Mouse (Mus musculus): ENCODE measurements around the gene Gstm5. TPM values are rescaled to one million over a fixed set of nuclear protein-coding genes. Genes with fewer than 3 reads are reported as not detected.

Gene Gstm5
- polyA plus RNA-seq (2015; fragmentation: Nextera tagmentation; extraction: Ambion mirVana) = 222 and 225 TPM in 2 replicates

- H3K9me3 ChIP-seq (replicated peaks) = no peaks in the 10 kb centered on the region
- H3K27me3 ChIP-seq = no peaks in the 10 kb centered on the region
- peaks cover 26% of the 10 kb centered on the region for H3K36me3 ChIP-seq (ENCODE audit: poor library complexity, severe bottlenecking)
- H3K9ac ChIP-seq = peak within 1 kb of the TSS; percentile 76
- no peak within 1 kb of the TSS; the same call in 1 of the 2 replicates for H3K27ac ChIP-seq
- H3K4me2 ChIP-seq = peak within 1 kb of the TSS; percentile 70
- peak; percentile 94 for ATAC-seq
- H3K4me3 ChIP-seq = peak within 1 kb of the TSS; percentile 69
- 6% methylated on average over 40 of the region's 40 CpGs for WGBS
- peaks cover 12% of the 10 kb centered on the region for H3K4me1 ChIP-seq
Measured at GRCm38 (mm10) chr3:107895720-107896569, at the start of gene Gstm5. TSS of gene Gstm5 (plus strand) at chr3:107895821.

GRCm38 (mm10) chr3:107846175-107846574, 49.4 kb upstream of the Gstm5 start:
- Histone ChIP-seq H3K9ac (no peak overlapping the region), H3K27ac (no peak overlapping the region), H3K36me3 (ENCODE audit: poor library complexity, severe bottlenecking) (no peaks in the 10 kb centered on the region), H3K4me3 (no peak overlapping the region), H3K4me2 (no peak overlapping the region), H3K9me3 (replicated peaks) (no peaks in the 10 kb centered on the region), H3K4me1 (peaks cover 43% of the 10 kb centered on the region), H3K27me3 (0 out of 2 replicates have a peak, but pooled peaks cover 4% of the 10 kb centered on the region)
- 88% methylated on average over 1 of the region's 1 CpGs for WGBS
- ATAC-seq = no peak

- Histone ChIP-seq H3K4me1 (peaks cover 43% of the 10 kb centered on the region), H3K9me3 (replicated peaks) (no peaks in the 10 kb centered on the region), H3K27me3 (0 out of 2 replicates have a peak, but pooled peaks cover 4% of the 10 kb centered on the region), H3K27ac (no peak overlapping the region), H3K9ac (no peak overlapping the region), H3K36me3 (ENCODE audit: poor library complexity, severe bottlenecking) (no peaks in the 10 kb centered on the region), H3K4me3 (no peak overlapping the region), H3K4me2 (no peak overlapping the region)
- 96% methylated on average over 3 of the region's 3 CpGs for WGBS
- ATAC-seq = no peak
Measured at GRCm38 (mm10) chr3:107846835-107847234, 48.8 kb upstream of the Gstm5 start.

- peaks cover 43% of the 10 kb centered on the region for H3K4me1 ChIP-seq
- no peak overlapping the region for H3K27ac ChIP-seq
- 42% methylated on average over 4 of the region's 4 CpGs for WGBS
- 0 out of 2 replicates have a peak, but pooled peaks cover 4% of the 10 kb centered on the region for H3K27me3 ChIP-seq
- no peaks in the 10 kb centered on the region for H3K9me3 ChIP-seq (replicated peaks)
- H3K4me3 ChIP-seq = no peak overlapping the region
- ATAC-seq = no peak
- no peak overlapping the region for H3K9ac ChIP-seq
- no peaks in the 10 kb centered on the region for H3K36me3 ChIP-seq (ENCODE audit: poor library complexity, severe bottlenecking)
- no peak overlapping the region for H3K4me2 ChIP-seq
Measured at GRCm38 (mm10) chr3:107848126-107848525, 47.5 kb upstream of the Gstm5 start.

GRCm38 (mm10) chr3:107849000-107849692, 46.5 kb upstream of the Gstm5 start:
- WGBS = 59% methylated on average over 6 of the region's 6 CpGs
- Histone ChIP-seq H3K4me2 (no peak overlapping the region), H3K9ac (no peak overlapping the region), H3K27me3 (0 out of 2 replicates have a peak, but pooled peaks cover 4% of the 10 kb centered on the region), H3K4me1 (peaks cover 38% of the 10 kb centered on the region), H3K4me3 (no peak overlapping the region), H3K36me3 (ENCODE audit: poor library complexity, severe bottlenecking) (no peaks in the 10 kb centered on the region), H3K9me3 (replicated peaks) (no peaks in the 10 kb centered on the region), H3K27ac (no peak overlapping the region)
- ATAC-seq = peak; percentile 54; the same call in 1 of the 2 replicates

GRCm38 (mm10) chr3:107849693-107850031, 46.0 kb upstream of the Gstm5 start:
- Histone ChIP-seq H3K4me2 (no peak overlapping the region), H3K36me3 (ENCODE audit: poor library complexity, severe bottlenecking) (no peaks in the 10 kb centered on the region), H3K9ac (no peak overlapping the region), H3K4me3 (no peak overlapping the region), H3K9me3 (replicated peaks) (no peaks in the 10 kb centered on the region), H3K4me1 (peaks cover 33% of the 10 kb centered on the region), H3K27me3 (0 out of 2 replicates have a peak, but pooled peaks cover 4% of the 10 kb centered on the region), H3K27ac (no peak overlapping the region)
- 83% methylated on average over 2 of the region's 2 CpGs for WGBS
- 0 out of 2 replicates have a peak, but pooled peaks have one; percentile 7 for ATAC-seq

- Histone ChIP-seq H3K36me3 (ENCODE audit: poor library complexity, severe bottlenecking) (no peaks in the 10 kb centered on the region), H3K27me3 (0 out of 2 replicates have a peak, but pooled peaks cover 4% of the 10 kb centered on the region), H3K9ac (no peak overlapping the region), H3K4me2 (peak overlapping the region; percentile 16; the same call in 1 of the 2 replicates), H3K9me3 (replicated peaks) (no peaks in the 10 kb centered on the region), H3K4me1 (peaks cover 30% of the 10 kb centered on the region), H3K27ac (0 out of 2 replicates have a peak overlapping the region, but pooled peaks have one; percentile 2), H3K4me3 (no peak overlapping the region)
- ATAC-seq = peak; percentile 57
- 22% methylated on average over 12 of the region's 12 CpGs for whole genome bisulfite sequencing
Measured at GRCm38 (mm10) chr3:107850418-107851031, 45.1 kb upstream of the Gstm5 start.

- Histone ChIP-seq H3K4me1 (peaks cover 30% of the 10 kb centered on the region), H3K27me3 (0 out of 2 replicates have a peak, but pooled peaks cover 4% of the 10 kb centered on the region), H3K36me3 (ENCODE audit: poor library complexity, severe bottlenecking) (no peaks in the 10 kb centered on the region), H3K4me3 (no peak overlapping the region), H3K9me3 (replicated peaks) (no peaks in the 10 kb centered on the region), H3K9ac (no peak overlapping the region), H3K4me2 (no peak overlapping the region), H3K27ac (no peak overlapping the region)
- 68% methylated on average over 7 of the region's 7 CpGs for WGBS
- ATAC-seq = no peak
Measured at GRCm38 (mm10) chr3:107852786-107853185, 42.8 kb upstream of the Gstm5 start.

- WGBS = 85% methylated on average over 17 of the region's 17 CpGs
- H3K27ac ChIP-seq = no peak overlapping the region
- no peak for ATAC-seq
Measured at GRCm38 (mm10) chr3:107853232-107854181, 42.1 kb upstream of the Gstm5 start.

GRCm38 (mm10) chr3:107855368-107855767, 40.3 kb upstream of the Gstm5 start:
- Histone ChIP-seq H3K9me3 (replicated peaks) (no peaks in the 10 kb centered on the region), H3K36me3 (ENCODE audit: poor library complexity, severe bottlenecking) (no peaks in the 10 kb centered on the region), H3K4me3 (no peak overlapping the region), H3K27me3 (no peaks in the 10 kb centered on the region), H3K4me1 (peaks cover 7% of the 10 kb centered on the region), H3K27ac (no peak overlapping the region), H3K9ac (no peak overlapping the region), H3K4me2 (no peak overlapping the region)
- no peak for ATAC-seq
- 87% methylated on average over 13 of the region's 13 CpGs for WGBS

More at GRCm38 (mm10) chr3:107853232-107854181, 42.1 kb upstream of the Gstm5 start:
- no peak overlapping the region for H3K9ac ChIP-seq
- no peaks in the 10 kb centered on the region for H3K27me3 ChIP-seq
- no peak overlapping the region for H3K4me2 ChIP-seq
- peaks cover 24% of the 10 kb centered on the region for H3K4me1 ChIP-seq
- no peaks in the 10 kb centered on the region for H3K36me3 ChIP-seq (ENCODE audit: poor library complexity, severe bottlenecking)
- no peaks in the 10 kb centered on the region for H3K9me3 ChIP-seq (replicated peaks)
- no peak overlapping the region for H3K4me3 ChIP-seq

- no peak overlapping the region for H3K9ac ChIP-seq
- no peaks in the 10 kb centered on the region for H3K4me1 ChIP-seq
- H3K4me2 ChIP-seq = no peak overlapping the region
- H3K36me3 ChIP-seq (ENCODE audit: poor library complexity, severe bottlenecking) = no peaks in the 10 kb centered on the region
- no peak for ATAC-seq
- no peak overlapping the region for H3K4me3 ChIP-seq
- H3K9me3 ChIP-seq (replicated peaks) = no peaks in the 10 kb centered on the region
- WGBS = 68% methylated on average over 6 of the region's 6 CpGs
- no peaks in the 10 kb centered on the region for H3K27me3 ChIP-seq
- H3K27ac ChIP-seq = no peak overlapping the region
Measured at GRCm38 (mm10) chr3:107857646-107858045, 38.0 kb upstream of the Gstm5 start.
